Mouse (Mus musculus) forebrain, postnatal 0 days (tissue): Measurements from ENCODE around the gene Sumo2. TPM values are rescaled to one million over a fixed set of nuclear protein-coding genes. Genes with fewer than 3 reads are reported as not detected.
A peak's percentile ranks its signal among the peaks of the same experiment; 100 is the strongest.
"Not testable (repeated sequence)": the region's sequence is repeated elsewhere in the genome, so short reads cannot be mapped to it uniquely, and the experiment has no call there.

Experiments
- ATAC-seq: fragments of 200-750 bp; cut with Nextera tagmentation; 2 replicates; pipeline ENCODE4 v1.8.0; 2017; ENCODE audit warnings: mild to moderate bottlenecking, moderate library complexity
- DNase-seq: peaks from one replicate; pipeline ENCODE4 v3.0.0-alpha.2; 2015
- H3K27ac ChIP-seq: fragments of 300-500 bp; sonication (generic); 2 replicates; pipeline ENCODE4 v1.5.1; 2014; ENCODE audit warnings: low read depth, mild to moderate bottlenecking, antibody characterized with exemption, low read length, moderate library complexity, mixed read lengths
- H3K27me3 ChIP-seq: fragments of 300-500 bp; sonication (generic); 2 replicates; pipeline ENCODE4 v1.6.1; 2014; ENCODE audit warnings: mild to moderate bottlenecking, low read length, mixed read lengths; ENCODE audit not compliant: insufficient read depth
- H3K36me3 ChIP-seq: fragments of 300-500 bp; sonication (generic); 2 replicates; pipeline ENCODE4 v1.6.1; 2014; ENCODE audit warnings: mild to moderate bottlenecking, moderate library complexity; ENCODE audit not compliant: insufficient read depth
- H3K4me1 ChIP-seq: fragments of 300-500 bp; sonication (generic); 2 replicates; pipeline ENCODE4 v1.6.1; 2014; ENCODE audit warnings: antibody characterized with exemption; ENCODE audit not compliant: insufficient read depth
- H3K4me2 ChIP-seq: fragments of 300-500 bp; sonication (generic); 2 replicates; pipeline ENCODE4 v1.6.1; 2014; ENCODE audit warnings: low read depth, mild to moderate bottlenecking, moderate library complexity
- H3K4me3 ChIP-seq: fragments of 300-500 bp; sonication (generic); 2 replicates; pipeline ENCODE4 v1.5.1; 2014; ENCODE audit warnings: low read depth, low read length, mixed read lengths
- H3K9ac ChIP-seq: fragments of 300-500 bp; sonication (generic); 2 replicates; pipeline ENCODE4 v1.6.1; 2014; ENCODE audit warnings: mild to moderate bottlenecking
- H3K9me3 ChIP-seq: fragments of 300-500 bp; sonication (generic); 2 replicates; pipeline ENCODE4 v1.6.1; 2016; ENCODE audit warnings: low read length
- CTCF ChIP-seq: sonication (generic); IDR thresholded peaks from 2 replicates; pipeline ENCODE4 v1.5.1; 2016; ENCODE audit warnings: antibody characterized with exemption, control low read depth, low read depth
- WGBS: fragments of 180-500 bp; shearing (Covaris S2); extraction: QIAGEN DNeasy Blood & Tissue Kit; methylation state at CpG from one replicate; pipeline ENCODE4 v1.1.7; 2014; 5-methylcytosine and 5-hydroxymethylcytosine counted together
- polyA plus RNA-seq: library from polyadenylated mRNA; unstranded; fragments of >200 nt; fragmentation: Nextera tagmentation; extraction: Ambion mirVana; gene quantifications from 2 replicates; pipeline ENCODE4 v1.2.1, GENCODE M21; 2015
- total RNA-seq: library from RNA; depleted of rRNA; stranded (reverse); fragments of >200 nt; gene quantifications from 2 replicates; pipeline ENCODE4 v1.2.3, GENCODE M21; 2014

Gene Sumo2
- total and polyA plus RNA-seq, 2 experiments from 2014 or later = 795 to 1,185 TPM

- no peak for DNase-seq
- Histone ChIP-seq H3K9ac (no peak overlapping the region), H3K27ac (no peak overlapping the region), H3K9me3 (no peaks in the 10 kb centered on the region), H3K4me1 (no peaks in the 10 kb centered on the region), H3K4me2 (no peak overlapping the region), H3K4me3 (no peak overlapping the region), H3K27me3 (no peaks in the 10 kb centered on the region), H3K36me3 (peaks cover 18% of the 10 kb centered on the region)
- 35% methylated on average over 12 of the region's 12 CpGs for WGBS
- 0 out of 2 replicates have a peak, but pooled peaks have one; percentile 23 for ATAC-seq
- TF ChIP-seq CTCF = no peak
Measured at GRCm38 (mm10) chr11:115485155-115485554, 50.9 kb downstream of the Sumo2 start.

GRCm38 (mm10) chr11:115483726-115484125, 52.4 kb downstream of the Sumo2 start:
- Histone ChIP-seq H3K4me2 (no peak overlapping the region), H3K9me3 (no peaks in the 10 kb centered on the region), H3K27me3 (no peaks in the 10 kb centered on the region), H3K4me1 (no peaks in the 10 kb centered on the region), H3K9ac (no peak overlapping the region), H3K27ac (no peak overlapping the region), H3K4me3 (no peak overlapping the region), H3K36me3 (peaks cover 4% of the 10 kb centered on the region; the same call in 1 of the 2 replicates)
- peak; percentile 89 for DNase-seq
- ATAC-seq = no peak
- 18% methylated on average over 6 of the region's 6 CpGs for WGBS
- peak; percentile 95 for TF ChIP-seq CTCF

GRCm38 (mm10) chr11:115483278-115483677, 52.8 kb downstream of the Sumo2 start:
- Histone ChIP-seq H3K9ac (no peak overlapping the region), H3K4me3 (no peak overlapping the region), H3K4me1 (no peaks in the 10 kb centered on the region), H3K27ac (no peak overlapping the region), H3K27me3 (no peaks in the 10 kb centered on the region), H3K4me2 (no peak overlapping the region), H3K36me3 (0 out of 2 replicates have a peak, but pooled peaks cover under 1% of the 10 kb centered on the region), H3K9me3 (no peaks in the 10 kb centered on the region)
- DNase-seq (no peak), ATAC-seq (no peak)
- TF ChIP-seq CTCF = no peak
- WGBS = 62% methylated on average over 11 of the region's 11 CpGs

- H3K4me1 ChIP-seq = 0 out of 2 replicates have a peak, but pooled peaks cover 7% of the 10 kb centered on the region
- ATAC-seq = no peak
- H3K9me3 ChIP-seq = no peaks in the 10 kb centered on the region
- DNase-seq = no peak
- no peaks in the 10 kb centered on the region for H3K27me3 ChIP-seq
- 77% methylated on average over 6 of the region's 6 CpGs for whole genome bisulfite sequencing
- no peak overlapping the region for H3K4me3 ChIP-seq
- no peak overlapping the region for H3K9ac ChIP-seq
- no peak overlapping the region for H3K27ac ChIP-seq
- H3K36me3 ChIP-seq = no peaks in the 10 kb centered on the region
- no peak overlapping the region for H3K4me2 ChIP-seq
- no peak for TF ChIP-seq CTCF
Measured at GRCm38 (mm10) chr11:115481553-115482259, 54.4 kb downstream of the Sumo2 start.

GRCm38 (mm10) chr11:115478296-115478938, 57.7 kb downstream of the Sumo2 start:
- no peak overlapping the region for H3K9ac ChIP-seq
- ATAC-seq (no peak), DNase-seq (no peak)
- no peak overlapping the region for H3K4me2 ChIP-seq
- WGBS = 83% methylated on average over 9 of the region's 9 CpGs
- no peaks in the 10 kb centered on the region for H3K36me3 ChIP-seq
- H3K27ac ChIP-seq = no peak overlapping the region
- H3K4me1 ChIP-seq = peaks cover 20% of the 10 kb centered on the region
- no peak overlapping the region for H3K4me3 ChIP-seq
- no peaks in the 10 kb centered on the region for H3K9me3 ChIP-seq
- TF ChIP-seq CTCF = no peak
- no peaks in the 10 kb centered on the region for H3K27me3 ChIP-seq

GRCm38 (mm10) chr11:115477388-115477787, 58.7 kb downstream of the Sumo2 start:
- ATAC-seq, H3K9ac ChIP-seq, H3K4me3 ChIP-seq, H3K36me3 ChIP-seq, H3K27me3 ChIP-seq, H3K27ac ChIP-seq, H3K9me3 ChIP-seq, H3K4me2 ChIP-seq, DNase-seq: not testable (repeated sequence)
- WGBS = 90% methylated on average over 7 of the region's 7 CpGs
- H3K4me1 ChIP-seq = peaks cover 20% of the 10 kb centered on the region

GRCm38 (mm10) chr11:115476630-115477029, 59.4 kb downstream of the Sumo2 start:
- peak overlapping the region; percentile 91 for H3K4me2 ChIP-seq
- H3K4me1 ChIP-seq = peaks cover 20% of the 10 kb centered on the region
- 79% methylated on average over 4 of the region's 4 CpGs for WGBS
- not testable (repeated sequence) for H3K9me3 ChIP-seq, ATAC-seq, H3K36me3 ChIP-seq, DNase-seq, H3K27ac ChIP-seq, H3K4me3 ChIP-seq, H3K27me3 ChIP-seq
- peak overlapping the region; percentile 77; the same call in 1 of the 2 replicates for H3K9ac ChIP-seq
